Mouse (Mus musculus) layer of hippocampus, adult 6 months (tissue): ENCODE measurements around the gene Hectd3. TPM values are rescaled to one million over a fixed set of nuclear protein-coding genes. Genes with fewer than 3 reads are reported as not detected.

Experiments
- long read RNA-seq, 2 experiments: library from polyadenylated mRNA; unstranded; transcript quantifications; one replicate each; pipeline ENCODE4 v2.0.0; 2019 to 2020
- polyA plus RNA-seq: library from polyadenylated mRNA; unstranded; fragments of <200 nt; fragmentation: Nextera tagmentation; gene quantifications from 2 replicates; pipeline ENCODE4 v1.2.3, GENCODE M21; 2021

Hectd3 gene
- polyA plus RNA-seq, result 7.5 and 7.9 TPM in 2 replicates
- long read RNA-seq, experiment 1, full-length matches to known transcripts, result 10 of 21 reads
- long read RNA-seq, experiment 1, partial matches to known transcripts, result 7 of 21 reads
- long read RNA-seq, experiment 1, other reads (novel, unspliced or antisense), result 4 of 21 reads
- long read RNA-seq, experiment 2, full-length matches to known transcripts, result 119 of 159 reads
- long read RNA-seq, experiment 2, partial matches to known transcripts, result 13 of 159 reads
- long read RNA-seq, experiment 2, other reads (novel, unspliced or antisense), result 27 of 159 reads

DNA sequence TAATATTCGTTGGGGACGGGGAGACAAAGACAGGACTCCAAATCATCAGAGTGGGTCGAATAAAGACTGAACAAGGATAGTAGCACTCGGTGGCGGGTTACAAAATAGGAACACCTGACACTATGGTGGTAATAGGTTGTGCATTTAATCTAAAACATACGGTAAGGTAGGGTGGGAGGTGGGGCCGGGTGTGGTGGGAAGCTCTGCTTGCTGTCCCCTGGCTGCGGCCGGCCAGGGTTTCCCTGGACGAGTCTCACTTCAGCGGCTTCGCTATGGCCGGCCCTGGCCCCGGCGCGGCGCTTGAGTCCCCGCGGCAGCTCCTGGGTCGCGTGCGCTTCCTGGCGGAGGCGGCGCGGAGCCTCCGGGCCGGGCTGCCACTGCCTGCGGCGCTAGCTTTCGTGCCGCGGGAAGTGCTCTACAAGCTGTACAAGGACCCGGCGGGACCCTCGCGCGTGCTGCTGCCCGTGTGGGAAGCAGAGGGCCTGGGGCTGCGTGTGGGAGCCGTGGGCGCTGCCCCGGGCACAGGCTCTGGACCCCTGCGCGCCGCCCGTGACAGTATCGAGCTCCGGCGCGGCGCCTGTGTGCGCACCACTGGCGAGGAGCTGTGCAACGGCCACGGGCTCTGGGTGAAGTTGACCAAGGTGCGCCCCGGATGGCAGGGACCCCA lies at the start of gene Hectd3:
TSS of gene Hectd3 (plus strand) at position 187 of the 667 bp plus-strand sequence.

DNA sequence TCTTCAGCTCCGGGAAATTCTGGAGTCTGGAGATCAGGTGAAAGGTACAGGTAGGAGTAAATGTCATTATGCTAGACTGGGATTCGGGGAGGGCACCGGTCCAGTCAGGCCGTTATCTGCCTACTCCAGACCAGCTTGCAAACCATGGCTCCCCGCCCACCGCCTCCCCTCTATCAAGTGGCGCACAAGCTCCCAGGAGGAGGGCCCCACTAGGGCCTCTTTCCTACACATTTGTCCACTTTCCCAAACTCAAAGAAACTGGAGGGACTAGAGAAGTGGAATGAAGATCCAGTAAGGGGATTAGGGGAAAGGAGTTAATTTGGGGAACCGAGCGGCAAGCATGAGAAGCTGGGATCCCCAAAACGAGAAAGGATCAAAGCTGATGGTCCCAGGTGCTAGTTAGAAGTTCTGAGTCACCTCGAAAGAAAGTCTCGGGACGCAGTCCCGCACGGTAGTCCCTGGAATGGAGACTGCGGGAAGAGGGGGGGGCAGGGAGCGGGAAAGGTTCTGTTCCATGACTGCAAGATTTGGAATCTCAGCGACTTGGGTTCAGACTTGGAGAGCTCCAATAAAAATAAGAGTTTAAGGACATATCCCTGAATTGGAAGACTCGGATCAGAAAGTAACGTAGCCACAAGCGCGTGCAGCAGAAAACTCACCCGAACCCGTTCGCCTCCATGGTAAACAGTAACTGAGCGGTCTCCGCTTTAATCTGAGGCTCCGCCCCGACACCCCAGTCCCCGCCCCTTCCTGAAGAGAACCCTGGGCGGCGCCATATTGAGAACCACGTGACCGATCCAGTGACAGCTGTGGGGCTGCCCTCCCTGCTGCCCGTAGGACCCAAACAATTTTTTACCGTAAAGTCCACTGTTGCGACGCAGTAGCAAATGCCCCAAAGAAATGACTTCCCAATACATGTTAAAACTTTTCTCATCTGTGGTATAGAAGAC lies 1.2 kb upstream of the Hectd3 start, which contains the start of gene Urod:
TSS of gene Urod (minus strand) at position 742 of the 950 bp plus-strand sequence.

DNA sequence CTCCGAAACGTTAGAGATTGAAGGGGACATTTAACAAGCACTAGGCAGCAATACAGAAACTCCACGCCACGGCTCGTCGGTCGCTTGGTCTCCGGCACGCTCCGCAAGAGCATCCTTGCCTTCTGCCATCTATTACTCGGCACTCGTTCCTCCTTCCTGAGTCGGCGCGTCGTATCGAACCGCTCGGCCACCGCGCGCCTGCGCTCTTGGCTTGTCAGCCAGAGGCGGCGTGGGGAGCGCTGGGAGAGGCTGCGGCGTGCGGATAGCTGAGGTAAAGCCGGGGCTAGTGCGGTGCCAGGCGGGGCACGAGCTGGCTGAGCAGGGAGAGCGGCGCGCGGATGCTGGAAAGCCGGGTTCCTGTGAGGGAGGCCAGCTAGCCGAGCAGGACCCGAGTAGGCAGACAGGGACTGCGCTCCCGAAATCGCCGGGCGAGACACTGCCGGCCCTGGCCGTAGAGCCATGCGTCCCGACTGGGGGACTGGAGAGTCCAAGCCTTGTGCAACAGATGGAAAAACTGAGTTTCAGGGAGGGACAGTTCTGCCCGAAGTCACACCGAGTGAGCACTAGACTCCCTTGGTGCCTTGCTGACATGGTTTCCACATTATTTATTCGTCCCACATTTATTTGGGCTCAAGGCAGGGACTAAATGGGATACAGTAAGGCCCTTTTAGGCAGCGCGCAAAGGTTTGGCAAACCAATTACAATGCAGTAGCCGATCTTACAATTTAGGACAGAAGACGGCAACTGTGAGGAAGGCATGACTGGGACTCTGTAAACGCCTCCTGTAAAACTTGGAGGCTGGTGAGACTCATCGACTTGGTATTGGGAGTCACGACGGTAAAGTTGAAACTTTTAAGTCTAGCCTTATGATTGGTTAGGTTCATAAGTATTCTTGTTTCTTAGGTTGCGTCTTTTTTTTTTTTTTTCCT lies 24.4 kb downstream of the Hectd3 start, which contains the start of gene Eif2b3:
TSS of gene Eif2b3 (plus strand) at position 197 of the 929 bp plus-strand sequence.

Other genes starting within 250 kb of the Hectd3 start
- 10.1 TPM in 2 replicates for gene Toe1, start 187.7 kb upstream of the Hectd3 start, polyA plus RNA-seq
- 0.97 and 1.1 TPM in 2 replicates for gene Mutyh, start 187.6 kb upstream of the Hectd3 start, polyA plus RNA-seq
- 4.5 and 5.4 TPM in 2 replicates for gene Hpdl, start 173.6 kb upstream of the Hectd3 start, polyA plus RNA-seq
- gene Zswim5, start 117.9 kb upstream of the Hectd3 start, polyA plus RNA-seq, result 0.87 and 0.93 TPM in 2 replicates
- gene Urod, start 904 bp upstream of the Hectd3 start, polyA plus RNA-seq, result 64.2 and 65.4 TPM in 2 replicates
- gene Eif2b3, start 24.1 kb downstream of the Hectd3 start, polyA plus RNA-seq, result 23.3 and 25.2 TPM in 2 replicates
- gene Ptch2, start 100.8 kb downstream of the Hectd3 start, polyA plus RNA-seq, result 0.20 and 0.33 TPM in 2 replicates
- gene Btbd19, start 130.4 kb downstream of the Hectd3 start, polyA plus RNA-seq, result 7.5 and 8.0 TPM in 2 replicates
- gene Tctex1d4, start 131.5 kb downstream of the Hectd3 start, polyA plus RNA-seq, result 4.6 and 6.8 TPM in 2 replicates
- 7.7 and 8.4 TPM in 2 replicates for gene Plk3, start 138.6 kb downstream of the Hectd3 start, polyA plus RNA-seq
- gene Rps8, start 160.9 kb downstream of the Hectd3 start, polyA plus RNA-seq, result 1,119 and 1,120 TPM in 2 replicates
- gene Kif2c, start 187.3 kb downstream of the Hectd3 start, polyA plus RNA-seq, result 0.10 and 0.14 TPM in 2 replicates